Mouse (Mus musculus): ENCODE measurements around the gene Fmnl3. TPM values are rescaled to one million over a fixed set of nuclear protein-coding genes. Genes with fewer than 3 reads are reported as not detected.
A peak's percentile ranks its signal among the peaks of the same experiment; 100 is the strongest.

Fmnl3 gene
- polyA plus RNA-seq, 1 experiment from 2014 or later, result 10.8 TPM

- Histone ChIP-seq H3K9ac (ENCODE audit: low read depth, low read length) (no peak overlapping the region), H3K4me2 (ENCODE audit: low read depth, low read length) (no peak overlapping the region), H3K4me3 (ENCODE audit: low read length) (no peak overlapping the region), H3K36me3 (ENCODE audit: control insufficient read depth, insufficient read depth, low read length) (no peaks in the 10 kb centered on the region), H3K27ac (ENCODE audit: low read length) (no peak overlapping the region), H3K9me3 (ENCODE audit: control insufficient read depth, low read length) (no peaks in the 10 kb centered on the region), H3K27me3 (replicated peaks; ENCODE audit: control insufficient read depth, insufficient read depth, low read length) (no peaks in the 10 kb centered on the region), H3K4me1 (ENCODE audit: control insufficient read depth, insufficient read depth, low read length) (no peaks in the 10 kb centered on the region)
- ATAC-seq, result no peak
- WGBS, result 83% methylated on average over 11 of the region's 11 CpGs
Measured at GRCm38 (mm10) chr15:99290586-99290985, 79.7 kb downstream of the Fmnl3 start.

GRCm38 (mm10) chr15:99285189-99285535 lies 85.1 kb downstream of the Fmnl3 start:
- Histone ChIP-seq H3K4me2 (ENCODE audit: low read depth, low read length) (peak overlapping the region; percentile 9; the same call in 1 of the 2 replicates), H3K9ac (ENCODE audit: low read depth, low read length) (no peak overlapping the region), H3K4me3 (ENCODE audit: low read length) (no peak overlapping the region), H3K27ac (ENCODE audit: low read length) (peak overlapping the region; percentile 54), H3K9me3 (ENCODE audit: control insufficient read depth, low read length) (no peaks in the 10 kb centered on the region), H3K4me1 (ENCODE audit: control insufficient read depth, insufficient read depth, low read length) (peaks cover 6% of the 10 kb centered on the region; the same call in 1 of the 2 replicates), H3K36me3 (ENCODE audit: control insufficient read depth, insufficient read depth, low read length) (no peaks in the 10 kb centered on the region), H3K27me3 (replicated peaks; ENCODE audit: control insufficient read depth, insufficient read depth, low read length) (no peaks in the 10 kb centered on the region)
- WGBS, result 54% methylated on average over 8 of the region's 8 CpGs
- peak; percentile 51 for ATAC-seq

GRCm38 (mm10) chr15:99284527-99285188 lies 85.6 kb downstream of the Fmnl3 start:
- Histone ChIP-seq H3K27me3 (replicated peaks; ENCODE audit: control insufficient read depth, insufficient read depth, low read length) (0 out of 2 replicates have a peak, but pooled peaks cover 2% of the 10 kb centered on the region), H3K9ac (ENCODE audit: low read depth, low read length) (no peak overlapping the region), H3K36me3 (ENCODE audit: control insufficient read depth, insufficient read depth, low read length) (no peaks in the 10 kb centered on the region), H3K4me2 (ENCODE audit: low read depth, low read length) (peak overlapping the region; percentile 9; the same call in 1 of the 2 replicates), H3K4me3 (ENCODE audit: low read length) (no peak overlapping the region), H3K27ac (ENCODE audit: low read length) (peak overlapping the region; percentile 54), H3K4me1 (ENCODE audit: control insufficient read depth, insufficient read depth, low read length) (peaks cover 6% of the 10 kb centered on the region; the same call in 1 of the 2 replicates), H3K9me3 (ENCODE audit: control insufficient read depth, low read length) (no peaks in the 10 kb centered on the region)
- 27% methylated on average over 14 of the region's 14 CpGs for WGBS
- peak; percentile 98 for ATAC-seq

- WGBS, result 64% methylated on average over 10 of the region's 10 CpGs
Measured at GRCm38 (mm10) chr15:99283456-99283855, 86.8 kb downstream of the Fmnl3 start.

GRCm38 (mm10) chr15:99278271-99278670 lies 92.0 kb downstream of the Fmnl3 start:
- Histone ChIP-seq H3K4me1 (ENCODE audit: control insufficient read depth, insufficient read depth, low read length) (no peaks in the 10 kb centered on the region), H3K27ac (ENCODE audit: low read length) (no peak overlapping the region), H3K27me3 (replicated peaks; ENCODE audit: control insufficient read depth, insufficient read depth, low read length) (0 out of 2 replicates have a peak, but pooled peaks cover 2% of the 10 kb centered on the region), H3K9me3 (ENCODE audit: control insufficient read depth, low read length) (no peaks in the 10 kb centered on the region), H3K9ac (ENCODE audit: low read depth, low read length) (0 out of 2 replicates have a peak overlapping the region, but pooled peaks have one; percentile 30), H3K4me2 (ENCODE audit: low read depth, low read length) (no peak overlapping the region), H3K36me3 (ENCODE audit: control insufficient read depth, insufficient read depth, low read length) (no peaks in the 10 kb centered on the region), H3K4me3 (ENCODE audit: low read length) (no peak overlapping the region)
- no peak for ATAC-seq
- WGBS, result 81% methylated on average over 7 of the region's 7 CpGs

More at GRCm38 (mm10) chr15:99283456-99283855, 86.8 kb downstream of the Fmnl3 start:
- Histone ChIP-seq H3K36me3 (ENCODE audit: control insufficient read depth, insufficient read depth, low read length) (no peaks in the 10 kb centered on the region), H3K27ac (ENCODE audit: low read length) (no peak overlapping the region), H3K4me3 (ENCODE audit: low read length) (no peak overlapping the region), H3K4me2 (ENCODE audit: low read depth, low read length) (no peak overlapping the region), H3K4me1 (ENCODE audit: control insufficient read depth, insufficient read depth, low read length) (peaks cover 6% of the 10 kb centered on the region; the same call in 1 of the 2 replicates), H3K9ac (ENCODE audit: low read depth, low read length) (no peak overlapping the region), H3K27me3 (replicated peaks; ENCODE audit: control insufficient read depth, insufficient read depth, low read length) (0 out of 2 replicates have a peak, but pooled peaks cover 2% of the 10 kb centered on the region), H3K9me3 (ENCODE audit: control insufficient read depth, low read length) (no peaks in the 10 kb centered on the region)
- no peak for ATAC-seq

GRCm38 (mm10) chr15:99276095-99276494 lies 94.2 kb downstream of the Fmnl3 start:
- no peak overlapping the region for H3K4me3 ChIP-seq (ENCODE audit: low read length)
- H3K36me3 ChIP-seq (ENCODE audit: control insufficient read depth, insufficient read depth, low read length), result no peaks in the 10 kb centered on the region
- H3K4me2 ChIP-seq (ENCODE audit: low read depth, low read length), result no peak overlapping the region
- no peak for ATAC-seq
- no peak overlapping the region for H3K9ac ChIP-seq (ENCODE audit: low read depth, low read length)
- 80% methylated on average over 8 of the region's 8 CpGs for WGBS
- H3K27me3 ChIP-seq (replicated peaks; ENCODE audit: control insufficient read depth, insufficient read depth, low read length), result 0 out of 2 replicates have a peak, but pooled peaks cover 2% of the 10 kb centered on the region
- no peak overlapping the region for H3K27ac ChIP-seq (ENCODE audit: low read length)
- no peaks in the 10 kb centered on the region for H3K9me3 ChIP-seq (ENCODE audit: control insufficient read depth, low read length)
- H3K4me1 ChIP-seq (ENCODE audit: control insufficient read depth, insufficient read depth, low read length), result no peaks in the 10 kb centered on the region

Other genes starting within 250 kb of the Fmnl3 start
- gene Spats2, start 244.6 kb downstream of the Fmnl3 start, polyA plus RNA-seq (2015; fragmentation: Nextera tagmentation; extraction: Ambion mirVana), result 18.1 and 20.9 TPM in 2 replicates
- gene Kcnh3, start 145.6 kb downstream of the Fmnl3 start, polyA plus RNA-seq (2015; fragmentation: Nextera tagmentation; extraction: Ambion mirVana), result 0.39 and 0.56 TPM in 2 replicates
- 124 and 128 TPM in 2 replicates for gene Mcrs1, start 118.5 kb downstream of the Fmnl3 start, polyA plus RNA-seq (2015; fragmentation: Nextera tagmentation; extraction: Ambion mirVana)
- gene Prpf40b, start 75.4 kb downstream of the Fmnl3 start, polyA plus RNA-seq (2015; fragmentation: Nextera tagmentation; extraction: Ambion mirVana), result 29.8 and 34.8 TPM in 2 replicates
- 0.24 TPM in 1 of 2 replicates, not detected in the other for gene Fam186b, start 74.6 kb downstream of the Fmnl3 start, polyA plus RNA-seq (2015; fragmentation: Nextera tagmentation; extraction: Ambion mirVana)
- 726 and 829 TPM in 2 replicates for gene Tmbim6, start 22.4 kb upstream of the Fmnl3 start, polyA plus RNA-seq (2015; fragmentation: Nextera tagmentation; extraction: Ambion mirVana)
- gene Nckap5l, start 87.3 kb upstream of the Fmnl3 start, polyA plus RNA-seq (2015; fragmentation: Nextera tagmentation; extraction: Ambion mirVana), result 5.8 and 6.5 TPM in 2 replicates
- 14.3 and 16.2 TPM in 2 replicates for gene Bcdin3d, start 104.2 kb upstream of the Fmnl3 start, polyA plus RNA-seq (2015; fragmentation: Nextera tagmentation; extraction: Ambion mirVana)
- gene Faim2, start 157.7 kb upstream of the Fmnl3 start, polyA plus RNA-seq (2015; fragmentation: Nextera tagmentation; extraction: Ambion mirVana), result 0.91 and 1.1 TPM in 2 replicates
- gene Aqp2, start 208.6 kb upstream of the Fmnl3 start, polyA plus RNA-seq (2015; fragmentation: Nextera tagmentation; extraction: Ambion mirVana), result 0.10 TPM in 1 of 2 replicates, not detected in the other
- gene Aqp5, start 220.3 kb upstream of the Fmnl3 start, polyA plus RNA-seq (2015; fragmentation: Nextera tagmentation; extraction: Ambion mirVana), result 0.47 and 0.53 TPM in 2 replicates
- gene Aqp6, start 230.9 kb upstream of the Fmnl3 start, polyA plus RNA-seq (2015; fragmentation: Nextera tagmentation; extraction: Ambion mirVana), result not detected in 2 replicates